Mouse (Mus musculus): Measurements from ENCODE around the gene Nt5m.

Gene Nt5m

DNA sequence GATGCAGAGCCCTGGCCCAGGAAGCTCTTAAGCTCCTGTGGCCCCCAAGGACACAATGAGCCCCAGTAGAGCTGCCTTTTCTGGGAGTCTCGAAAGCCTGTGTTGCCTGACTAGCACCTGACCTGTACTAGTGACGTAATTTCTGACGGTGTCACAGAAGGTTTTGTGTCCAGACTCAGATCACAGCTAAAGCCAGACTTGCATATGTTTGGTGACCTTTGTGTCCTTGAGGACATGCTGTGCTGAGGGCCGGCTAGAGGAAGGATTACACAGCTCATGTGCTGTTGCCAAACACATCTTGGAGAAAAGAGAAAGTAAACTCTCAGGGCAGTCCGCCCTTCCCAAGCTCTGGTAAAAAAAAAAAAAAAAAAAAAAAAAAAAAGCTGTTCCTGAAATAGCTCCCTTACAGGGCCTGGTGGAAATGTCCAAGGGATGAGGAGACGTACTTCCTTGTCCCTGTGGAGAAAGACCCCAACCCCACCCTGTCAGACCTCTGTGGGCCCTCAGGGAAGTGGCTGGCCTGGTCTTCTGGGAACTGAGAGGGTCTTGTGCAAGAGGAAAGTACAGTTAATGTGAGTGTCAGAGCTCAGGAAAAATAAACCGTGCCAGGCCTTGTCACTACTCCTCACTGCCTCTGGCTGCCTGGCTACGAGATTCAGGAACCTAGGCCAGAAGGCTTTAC is 62.9 kb downstream of the Nt5m start:
- DNase-seq (ENCODE audit: low spot score in 2 of 2): no peak

DNA sequence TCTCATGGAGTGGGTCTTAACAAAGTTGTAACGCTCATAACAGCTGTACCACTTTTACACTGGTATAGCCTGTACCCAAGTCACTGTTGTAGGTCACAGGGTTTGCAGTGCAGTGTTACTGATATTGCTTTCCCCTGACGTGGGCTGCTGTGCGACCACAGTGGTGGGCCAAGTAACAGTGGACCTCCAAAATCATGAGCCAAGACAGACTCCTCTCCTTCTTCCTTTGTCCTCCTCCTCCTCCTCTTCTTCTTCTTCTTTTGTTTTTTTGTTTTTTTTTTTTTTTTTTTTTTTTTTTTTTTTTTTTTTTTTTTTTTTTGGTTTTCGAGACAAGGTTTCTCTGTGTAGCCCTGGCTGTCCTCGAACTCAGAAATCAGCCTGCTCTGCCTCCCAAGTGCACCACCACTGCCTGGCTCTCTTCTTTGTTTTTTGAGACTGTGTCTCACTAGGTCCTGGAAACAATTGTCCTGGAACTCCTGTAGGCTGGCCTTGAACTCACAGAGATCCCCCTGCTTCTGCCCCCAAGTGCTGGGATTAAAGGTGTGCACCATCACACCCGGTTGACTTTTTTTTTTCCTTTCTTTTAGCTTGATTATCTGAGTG is 67.4 kb downstream of the Nt5m start:
- no peak for DNase-seq (ENCODE audit: low spot score in 2 of 2)

DNA sequence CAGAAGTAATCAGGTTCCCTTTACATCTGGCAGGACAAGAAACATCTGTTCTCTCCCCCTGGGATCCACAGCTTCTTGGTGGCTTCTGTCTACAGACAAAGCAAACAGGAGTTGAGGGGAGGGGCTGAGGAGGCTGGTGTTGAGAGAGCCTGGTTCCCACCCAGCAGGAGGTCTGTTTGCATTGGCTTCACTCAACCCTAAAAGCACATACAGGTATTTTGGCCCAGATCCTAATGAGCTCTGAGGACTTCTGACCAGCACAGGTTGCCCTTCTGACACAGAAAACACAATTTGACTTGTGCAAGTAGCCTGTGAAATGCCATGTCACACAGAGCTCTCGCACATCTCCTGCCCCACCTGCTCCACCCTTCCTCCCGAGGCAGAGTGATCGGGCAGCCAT is 69.2 kb downstream of the Nt5m start:
- DNase-seq (ENCODE audit: low spot score in 2 of 2): no peak

DNA sequence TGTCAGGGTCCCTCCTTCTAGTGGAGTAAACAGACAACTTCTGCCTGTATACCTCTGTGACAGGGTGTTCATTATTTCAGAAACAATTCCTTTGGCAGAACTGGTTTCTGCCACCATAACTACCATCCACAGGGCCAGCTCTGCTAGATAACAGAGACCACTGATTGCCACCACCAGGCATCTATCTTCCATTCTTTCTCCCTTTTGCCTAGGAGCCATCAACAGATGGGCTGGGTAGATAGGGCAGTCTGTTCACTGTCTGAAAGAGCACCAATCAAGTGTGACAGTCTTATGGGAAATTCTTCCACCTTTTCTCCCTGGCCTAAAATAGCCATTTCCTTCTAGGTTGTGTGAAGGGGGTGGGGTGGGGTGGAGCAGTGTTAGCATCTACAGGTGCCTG is 71.3 kb downstream of the Nt5m start:
- no peak for DNase-seq (ENCODE audit: low spot score in 2 of 2)

DNA sequence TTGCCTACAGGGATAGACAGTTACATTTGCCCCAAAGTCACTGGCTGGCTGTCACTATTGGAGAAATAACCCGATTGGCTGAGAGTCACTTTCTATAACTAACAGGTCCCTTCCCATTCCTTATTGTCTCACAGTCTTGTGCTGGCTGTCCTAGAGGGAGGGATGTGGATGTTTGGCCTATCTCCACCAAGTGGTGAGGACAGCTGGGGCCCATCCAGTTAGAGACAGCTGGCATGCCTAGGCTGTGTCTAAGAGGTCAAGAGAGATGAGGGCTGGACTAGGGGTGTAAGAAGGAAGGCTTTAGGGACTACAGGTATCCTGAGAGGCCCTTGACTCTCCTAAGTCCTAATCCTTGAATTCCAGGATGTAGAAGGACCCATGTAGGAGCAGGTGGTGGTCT is 72.3 kb downstream of the Nt5m start:
- DNase-seq (ENCODE audit: low spot score in 2 of 2): no peak

DNA sequence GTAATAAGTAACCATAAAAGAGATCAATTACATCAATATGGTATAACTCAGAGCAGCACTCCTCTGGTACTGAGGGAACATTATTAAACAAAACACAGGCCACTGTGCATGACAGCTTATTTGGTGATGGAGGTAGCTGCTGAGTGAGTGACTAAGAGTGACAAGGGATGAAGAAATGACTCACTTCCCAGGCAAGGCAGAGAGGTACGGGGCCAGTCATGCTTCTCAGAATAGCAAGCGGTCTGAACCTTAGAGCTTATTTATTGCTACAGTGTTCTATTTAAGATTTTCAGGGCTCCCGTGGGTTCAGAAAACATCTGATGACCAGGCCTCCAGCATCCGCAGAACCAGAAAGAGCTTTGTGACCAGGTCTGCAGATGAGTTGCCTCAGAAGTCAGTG is 74.5 kb downstream of the Nt5m start:
- DNase-seq (ENCODE audit: low spot score in 2 of 2): no peak

DNA sequence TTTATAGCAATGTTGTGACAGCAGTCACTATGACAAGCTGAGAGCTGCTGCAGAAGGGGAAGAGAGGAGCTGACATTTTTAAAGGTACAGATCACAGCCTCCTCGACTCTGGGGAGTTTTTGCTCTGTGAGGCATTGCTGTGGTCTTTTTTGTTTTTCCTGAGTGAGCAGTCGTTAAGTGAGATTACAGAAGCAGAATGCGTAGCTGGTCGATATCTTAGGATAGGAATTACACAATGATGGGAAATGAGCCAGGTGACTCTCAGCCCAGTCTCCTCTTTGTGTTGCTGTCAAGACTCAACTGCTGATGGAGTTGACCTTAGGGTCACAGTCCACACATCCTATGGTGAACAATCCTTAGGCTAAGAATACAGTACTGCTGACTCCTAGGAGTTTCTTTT is 78.8 kb downstream of the Nt5m start:
- no peak for DNase-seq (ENCODE audit: low spot score in 2 of 2)

DNA sequence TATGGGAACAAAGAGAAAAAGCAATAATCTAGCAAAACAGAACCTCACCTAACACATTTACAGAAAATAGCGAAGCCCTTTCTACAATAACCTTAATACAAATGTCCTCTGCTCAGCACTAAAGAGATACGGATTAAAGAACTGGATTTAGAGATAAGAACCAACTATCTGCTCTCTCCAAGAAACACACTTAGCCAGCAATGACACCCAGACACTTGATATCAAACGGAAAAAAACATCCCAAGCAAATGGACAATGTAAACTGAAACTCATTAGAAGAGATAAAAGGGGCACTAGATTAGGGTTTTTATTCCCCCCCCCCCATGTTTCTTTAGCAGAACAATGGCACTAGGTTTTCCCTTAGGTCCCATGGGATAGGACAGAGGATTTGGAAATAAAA is 80.2 kb downstream of the Nt5m start:
- DNase-seq (ENCODE audit: low spot score in 2 of 2): no peak

DNA sequence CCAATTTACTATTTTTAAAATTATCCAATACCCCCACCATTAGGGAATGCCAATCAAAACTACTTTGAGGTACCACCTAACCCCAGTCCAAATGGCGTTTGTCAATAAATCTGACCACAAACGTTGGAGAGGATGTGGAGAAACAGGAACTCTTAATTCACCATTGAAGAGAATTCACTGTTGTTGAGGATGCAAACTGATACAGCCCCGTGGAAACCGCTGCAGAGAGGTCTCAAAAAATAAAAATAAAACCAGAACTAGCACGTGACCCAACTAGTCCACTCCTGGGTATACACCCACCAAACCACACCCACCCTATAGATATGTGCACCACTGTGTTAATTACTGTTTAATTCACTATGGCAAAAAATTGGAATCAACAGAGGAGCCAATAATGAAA is 81.1 kb downstream of the Nt5m start:
- no peak for DNase-seq (ENCODE audit: low spot score in 2 of 2)

DNA sequence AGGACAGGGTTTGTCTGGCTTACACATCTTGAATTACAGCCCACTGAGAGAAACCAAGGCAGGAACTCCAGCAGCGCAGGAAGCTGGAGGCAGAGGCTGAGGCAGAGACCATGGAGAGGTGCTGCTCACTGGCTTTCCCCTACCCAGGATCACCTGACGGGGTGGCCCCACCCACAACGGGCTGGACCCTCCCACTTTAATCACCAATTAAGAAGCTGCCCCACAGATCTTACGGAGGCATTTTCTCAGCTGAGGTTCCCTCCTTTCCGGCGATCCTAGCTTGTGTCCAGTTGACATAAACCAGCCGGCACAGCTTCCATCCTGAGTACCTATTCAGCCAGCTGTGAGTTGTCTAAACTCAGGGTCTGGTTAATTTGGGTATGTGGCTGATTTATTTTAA is 82.0 kb downstream of the Nt5m start:
- no peak for DNase-seq (ENCODE audit: low spot score in 2 of 2)

DNA sequence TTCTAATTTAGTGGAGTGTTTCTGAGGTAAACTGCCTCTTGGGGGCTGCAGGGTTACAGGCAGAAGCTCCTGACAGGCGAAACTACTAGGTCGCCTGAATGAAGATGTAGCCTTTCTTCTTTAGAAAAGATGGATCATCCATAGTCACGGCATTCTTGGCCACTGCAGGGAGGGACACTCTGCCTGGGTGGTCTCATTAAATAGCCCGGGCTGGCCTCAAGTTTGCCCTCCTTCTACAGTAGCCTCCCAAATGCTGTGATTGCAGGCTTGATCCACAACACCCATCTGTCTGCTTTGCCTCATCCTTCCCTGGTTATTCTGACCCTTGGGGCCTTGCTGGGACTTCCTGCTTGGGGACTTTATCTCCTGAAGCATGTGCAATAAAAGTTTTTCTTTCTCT is 90.8 kb downstream of the Nt5m start:
- DNase-seq (ENCODE audit: low spot score in 2 of 2): no peak
